Mouse (Mus musculus) T-helper 17 cell (primary cell): ENCODE measurements around the gene Nrp2.

Experiments used
- in situ Hi-C, 2 experiments: fragments of 300-600 bp; cut with MboI, MseI; formaldehyde crosslinking; loops; 1 replicate in 1 of 2; 2 replicates in 1 of 2; pipeline ENCODE4 v1.15.1; 2025; ENCODE audit warnings: high pct_unique_total_duplicates in 2 of 2

Gene Nrp2

DNA sequence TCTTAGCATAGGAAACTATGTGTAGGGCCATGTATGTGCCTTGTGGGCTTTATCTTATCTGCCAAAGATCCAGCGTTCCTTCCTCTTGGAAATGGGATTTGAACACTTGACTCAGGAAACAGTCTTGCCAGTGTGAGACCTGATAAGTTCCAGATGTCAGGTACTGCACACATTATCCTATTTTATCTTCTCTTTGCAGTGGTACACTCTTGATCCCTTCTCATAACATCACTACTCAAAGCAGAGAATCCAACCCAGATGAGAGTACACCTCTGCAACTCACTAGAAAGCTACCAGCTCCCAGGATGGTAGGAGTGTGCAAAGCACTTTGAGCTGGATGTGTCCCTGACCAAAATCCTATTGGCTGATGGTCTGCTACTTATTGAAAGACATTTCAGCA lies 100.5 kb downstream of the Nrp2 start:
- in situ Hi-C loops, result loop anchor here in 1 of 2 experiments (5.0 kb wide), 1 partner anchor 49 kb away; no protein-coding TSS in a partner anchor

GRCm38 (mm10) chr1:62806014-62806413 lies 102.9 kb downstream of the Nrp2 start:
- in situ Hi-C loops, result no loop called here

GRCm38 (mm10) chr1:62808395-62808794 lies 105.3 kb downstream of the Nrp2 start:
- in situ Hi-C loops, result no loop called here

- in situ Hi-C loops, result no loop called here
Measured at GRCm38 (mm10) chr1:62809601-62810228, 106.6 kb downstream of the Nrp2 start.

DNA sequence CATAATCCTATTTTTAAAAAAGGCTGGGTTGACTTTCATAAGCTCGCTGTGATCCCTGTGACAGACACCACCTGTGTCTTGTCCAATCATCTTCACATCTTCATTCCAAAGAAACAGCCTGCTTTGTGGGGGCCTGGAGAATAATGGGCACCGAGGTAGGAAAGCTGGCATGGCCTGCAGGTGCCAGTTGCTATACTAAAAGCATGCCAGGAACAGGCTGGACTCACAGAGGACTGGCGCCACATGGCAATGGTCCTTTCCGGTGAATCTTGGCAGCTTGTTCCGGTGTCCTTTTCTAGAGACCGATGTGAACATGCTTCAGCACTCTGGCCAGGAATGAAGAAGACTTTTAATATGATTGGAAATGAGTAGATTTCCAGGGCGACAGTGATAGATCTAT lies 108.1 kb downstream of the Nrp2 start:
- in situ Hi-C loops, result no loop called here

GRCm38 (mm10) chr1:62812701-62813684 lies 109.9 kb downstream of the Nrp2 start:
- in situ Hi-C loops, result no loop called here

DNA sequence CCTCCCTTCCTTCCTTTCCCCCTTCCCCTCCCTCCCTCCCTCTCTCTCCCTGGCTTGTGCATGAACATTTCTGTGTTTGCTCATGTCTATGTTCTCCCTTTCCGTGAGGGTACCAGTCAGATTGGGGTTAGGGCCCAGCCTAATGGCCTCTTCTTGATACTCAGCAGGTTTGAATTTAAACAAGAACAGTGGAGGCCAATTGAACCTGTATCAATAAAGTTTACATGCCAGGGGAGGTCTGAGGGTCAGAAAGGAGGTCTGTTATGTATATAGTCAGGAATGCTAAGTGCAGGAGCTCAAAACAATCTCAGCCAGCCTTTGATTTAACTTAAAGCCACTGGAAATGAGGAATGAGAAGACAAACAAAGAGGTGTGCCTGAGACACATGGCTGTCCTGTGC lies 110.9 kb downstream of the Nrp2 start:
- in situ Hi-C loops, result no loop called here

DNA sequence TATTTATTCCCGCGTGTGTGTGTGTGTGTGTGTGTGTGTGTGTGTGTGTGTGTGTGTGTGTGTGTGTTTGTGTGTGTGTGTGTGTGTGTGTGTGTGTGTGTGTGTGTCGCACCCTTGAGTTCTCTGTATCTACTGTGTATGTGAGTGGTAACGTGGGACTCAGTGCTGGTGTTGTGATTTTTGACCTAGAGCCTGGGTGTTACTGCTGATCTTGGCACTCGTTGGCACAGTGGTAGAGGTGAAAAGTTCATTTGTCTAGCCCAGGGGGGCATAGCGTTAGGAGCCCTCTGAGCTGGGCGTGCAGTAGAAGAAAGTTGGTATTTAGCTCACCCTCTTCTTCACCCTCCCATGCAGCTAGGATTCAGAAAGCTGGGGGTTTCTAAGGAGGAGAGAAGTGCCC lies 114.5 kb downstream of the Nrp2 start:
- in situ Hi-C loops, result no loop called here

DNA sequence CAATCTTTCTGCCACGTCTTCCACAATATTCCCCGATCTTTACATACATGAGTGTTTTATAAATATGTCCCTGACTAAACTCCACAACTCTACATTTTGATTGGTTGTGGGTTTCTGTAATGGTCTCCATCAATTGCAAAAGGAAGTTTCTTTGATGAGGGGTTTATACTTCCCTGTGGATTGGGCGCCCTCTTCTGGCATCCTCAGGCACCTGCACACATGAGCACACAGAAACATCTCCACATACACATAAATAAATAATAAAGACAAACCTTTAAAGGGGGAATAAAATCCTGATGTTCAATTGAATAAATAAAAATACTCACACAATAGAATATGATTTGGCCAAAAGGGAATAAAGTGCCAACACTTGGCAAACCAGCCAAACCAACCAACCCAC lies 117.1 kb downstream of the Nrp2 start:
- in situ Hi-C loops, result loop anchor here in 1 of 2 experiments (5.0 kb wide), 1 partner anchor 98 kb away; no protein-coding TSS in a partner anchor

DNA sequence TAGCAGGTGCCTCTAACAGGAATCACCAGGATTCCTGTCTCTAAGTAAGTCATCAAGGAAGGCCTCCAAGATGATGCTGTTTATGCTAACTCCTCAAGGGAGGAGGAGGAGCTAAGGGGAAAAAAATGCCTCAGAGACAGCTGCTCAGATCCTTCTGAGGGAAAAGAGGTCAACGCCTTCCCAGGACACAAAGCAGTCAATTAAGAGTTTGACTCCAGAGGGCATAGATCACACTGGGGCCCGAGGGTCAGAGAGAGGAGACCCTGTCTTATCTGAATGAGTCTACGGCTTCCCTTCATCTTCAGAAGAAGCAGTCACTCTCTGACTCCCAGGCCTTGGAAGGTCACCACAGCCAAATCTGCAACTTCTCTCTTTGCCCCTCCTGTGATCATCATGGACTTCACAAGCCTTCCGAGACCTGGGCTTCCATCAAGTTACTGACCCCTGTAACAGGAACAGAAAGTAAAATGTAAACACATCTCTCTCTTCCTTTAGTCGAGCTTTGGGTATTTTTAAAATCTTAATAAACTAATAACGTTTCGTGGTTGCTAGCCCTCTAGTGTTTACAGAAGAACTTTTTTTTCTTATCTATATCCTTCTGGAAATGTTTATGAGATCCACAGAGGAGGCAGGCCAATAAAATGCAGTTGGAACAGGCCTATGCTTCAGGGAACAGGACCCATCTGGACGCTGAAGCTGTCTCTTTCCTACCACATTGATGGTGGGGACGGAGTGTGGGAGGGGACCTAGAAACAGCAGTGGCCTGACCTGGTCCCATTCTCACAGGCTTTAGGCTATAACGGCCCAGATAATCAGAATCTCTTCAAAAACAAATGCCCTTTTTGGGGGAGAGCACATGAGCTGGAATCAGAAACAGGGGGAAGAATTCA lies 118.7 kb downstream of the Nrp2 start:
- in situ Hi-C loops, result loop anchor here in 1 of 2 experiments (5.0 kb wide), 1 partner anchor 99 kb away; no protein-coding TSS in a partner anchor

- in situ Hi-C loops, result loop anchor here in 1 of 2 experiments (5.0 kb wide), 1 partner anchor 101 kb away; no protein-coding TSS in a partner anchor
Measured at GRCm38 (mm10) chr1:62823549-62824195, 120.6 kb downstream of the Nrp2 start.

DNA sequence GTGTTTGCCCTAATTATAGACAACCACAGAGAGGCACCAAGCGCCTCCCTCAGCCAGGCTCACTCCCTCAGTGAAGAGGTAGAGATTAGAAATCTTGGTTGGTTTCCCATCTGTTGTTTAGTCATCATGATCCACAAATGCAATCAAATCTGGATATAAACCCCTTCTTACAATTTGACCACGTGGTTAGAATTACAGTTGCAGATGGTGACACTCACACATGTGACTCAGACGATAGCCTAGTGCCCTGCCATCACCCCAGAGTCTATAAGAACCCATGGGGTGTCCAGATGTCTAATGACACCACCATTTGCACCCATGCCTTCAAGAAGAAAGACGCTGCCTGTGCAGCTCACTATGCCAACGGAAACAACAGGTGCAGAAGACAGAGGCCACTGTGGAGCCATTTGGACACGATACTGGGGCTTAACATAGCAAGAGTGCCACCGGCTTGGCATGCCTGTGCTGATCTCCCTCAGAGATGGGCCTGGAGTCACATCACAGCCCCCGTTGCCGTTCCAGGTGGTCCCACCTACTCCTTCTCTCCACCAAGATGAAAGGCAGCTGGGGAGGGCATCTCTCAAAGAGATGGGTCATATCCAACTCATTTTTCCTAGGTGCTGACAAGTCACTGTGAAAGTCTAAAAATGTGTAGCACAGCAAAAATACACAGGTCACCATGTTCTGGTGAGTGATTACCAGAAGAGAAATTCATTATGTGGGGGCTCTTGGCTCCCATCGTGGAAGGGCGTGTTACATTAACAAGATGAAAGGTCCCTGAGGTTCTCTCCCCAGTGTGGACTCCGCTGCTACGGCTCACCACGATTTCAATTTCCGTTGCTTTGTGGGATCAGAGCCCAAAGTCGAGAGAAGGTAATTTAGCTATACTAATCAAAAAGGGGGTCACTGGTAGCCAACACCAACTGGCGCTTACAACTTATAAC lies 123.0 kb downstream of the Nrp2 start:
- in situ Hi-C loops, result no loop called here

DNA sequence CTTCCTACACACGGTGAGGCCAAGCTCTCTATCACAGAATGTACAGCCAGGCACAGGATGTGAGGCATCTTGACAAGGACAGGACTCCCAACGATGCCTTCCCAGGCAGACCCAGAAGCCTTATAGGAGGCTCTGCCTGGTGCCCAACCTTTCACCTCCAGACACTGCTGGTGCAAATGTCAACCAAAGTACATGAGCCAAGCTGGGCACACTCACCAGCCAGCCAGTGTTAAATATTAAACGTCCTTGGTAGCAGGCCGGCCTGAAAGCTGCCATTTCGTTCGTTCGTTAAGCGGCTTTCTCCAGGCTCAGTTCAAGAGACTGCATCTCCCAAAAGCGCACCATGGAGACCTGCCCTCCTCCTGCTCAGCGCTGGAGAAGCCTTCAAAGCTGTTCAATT lies 124.2 kb downstream of the Nrp2 start:
- in situ Hi-C loops, result no loop called here

DNA sequence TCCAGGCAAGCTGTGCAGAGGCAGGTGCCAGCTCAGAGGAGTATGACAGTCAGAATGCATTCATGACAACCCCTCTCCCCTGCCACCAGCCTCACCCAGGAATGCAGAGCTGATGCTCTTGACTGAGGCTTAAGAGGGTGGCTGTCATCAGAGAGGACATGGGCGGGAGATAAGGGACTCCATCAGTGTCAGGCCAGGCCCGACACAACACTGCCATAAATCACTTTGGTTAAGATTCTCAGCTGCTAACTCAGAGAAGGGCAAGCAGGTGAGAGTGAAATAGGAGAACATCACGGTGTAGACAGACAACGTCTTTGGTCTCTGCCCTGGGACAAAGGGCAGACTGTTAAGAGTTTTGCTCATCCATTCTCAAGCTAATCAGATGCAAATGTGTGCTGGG lies 125.1 kb downstream of the Nrp2 start:
- in situ Hi-C loops, result no loop called here

DNA sequence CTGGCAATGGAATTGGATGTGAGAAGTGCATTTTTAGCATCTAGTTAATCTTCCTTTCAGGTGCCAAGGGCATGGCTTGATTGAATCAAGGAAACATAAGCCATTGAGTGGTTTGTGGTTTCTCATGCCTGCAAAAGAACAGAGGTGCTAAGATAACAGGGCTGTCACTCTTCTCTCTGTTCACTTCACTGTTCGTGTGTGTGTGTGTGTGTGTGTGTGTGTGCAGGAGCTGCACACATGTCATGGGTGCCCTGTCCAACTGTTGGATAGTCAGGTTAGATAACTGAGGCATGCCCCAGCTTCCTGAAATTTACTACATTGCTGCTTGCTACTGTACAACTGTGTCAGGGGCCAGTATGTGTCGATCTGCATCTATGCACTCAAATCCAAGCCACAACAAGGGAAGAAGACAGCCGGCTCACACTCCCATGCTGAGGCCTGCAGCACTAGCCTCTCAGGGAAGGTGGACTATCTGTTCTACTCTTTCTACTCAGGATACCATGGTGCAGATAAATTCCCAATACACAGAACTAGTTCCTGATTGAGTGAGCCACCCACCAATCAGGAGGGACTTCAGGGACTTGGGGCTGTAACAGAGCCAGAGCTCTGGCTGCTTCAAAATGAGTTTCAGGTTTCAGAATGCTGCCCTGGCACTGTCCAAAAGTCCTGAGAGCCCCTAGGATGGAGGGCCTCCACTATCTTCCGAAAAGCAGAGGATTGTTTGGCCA lies 126.8 kb downstream of the Nrp2 start:
- in situ Hi-C loops, result no loop called here

- in situ Hi-C loops, result no loop called here
Measured at GRCm38 (mm10) chr1:62830418-62830769, 127.3 kb downstream of the Nrp2 start.

- in situ Hi-C loops, result no loop called here
Measured at GRCm38 (mm10) chr1:62831725-62832455, 128.8 kb downstream of the Nrp2 start.

DNA sequence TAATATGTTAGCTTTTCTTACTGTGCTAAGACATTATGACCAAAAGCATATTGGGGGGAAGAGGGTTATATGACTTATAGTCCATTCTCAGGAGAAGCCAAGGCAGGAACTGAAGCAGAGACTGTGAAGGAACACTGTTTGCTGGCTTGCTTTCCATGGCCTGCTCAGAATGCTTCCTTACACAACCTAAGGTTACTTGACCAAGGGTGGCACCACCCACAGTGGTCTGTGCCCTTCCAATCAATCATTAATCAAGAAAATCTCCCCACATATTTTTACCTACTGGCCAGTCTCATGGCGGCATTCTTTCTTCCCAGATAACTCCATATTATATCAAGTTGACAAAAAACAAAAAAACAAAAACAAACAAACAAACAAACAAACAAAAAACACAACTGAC lies 130.3 kb downstream of the Nrp2 start:
- in situ Hi-C loops, result no loop called here
